8 mouse cellular contexts compared by ENCODE assay signal in genomic region chr15:11995815-11996201, GRCm38 (mm10). TPM values are rescaled to one million over a fixed set of nuclear protein-coding genes. Genes with fewer than 3 reads are reported as not detected.
DNase-seq lines count a peak whose midpoint lies in the region; ATAC-seq and TF ChIP-seq lines count a peak whose summit lies in the region.

No protein-coding gene starts in this region.

- peak overlapping the region; percentile 98 for H3K4me3 ChIP-seq in E14TG2a.4 (replicated peaks; ENCODE audit: low read length)
- H3K4me3 ChIP-seq in forebrain, embryonic 11.5 days (ENCODE audit: low read depth, low read length): peak overlapping the region; percentile 98
- peak overlapping the region; percentile 99 for H3K4me3 ChIP-seq in heart, embryonic 16.5 days (ENCODE audit: low read length)
- H3K4me3 ChIP-seq in liver, embryonic 13.5 days (replicated peaks): peak overlapping the region; percentile 100
- peak overlapping the region; percentile 100 for H3K4me3 ChIP-seq in stomach, embryonic 15.5 days (replicated peaks)

- peak overlapping the region; percentile 82 for H3K9ac ChIP-seq in forebrain, embryonic 11.5 days (ENCODE audit: low read length)
- H3K9ac ChIP-seq in heart, embryonic 16.5 days (ENCODE audit: low read length): peak overlapping the region; percentile 97
- peak overlapping the region; percentile 99 for H3K9ac ChIP-seq in liver, embryonic 13.5 days
- peak overlapping the region; percentile 99 for H3K9ac ChIP-seq in stomach, embryonic 15.5 days

- TF ChIP-seq CTCF in E14TG2a.4 (conservative IDR thresholded peaks at IDR 0.05; ENCODE audit: low read length): no peak

- 1% methylated on average over 33 of the region's 33 CpGs for WGBS in forebrain, embryonic 11.5 days
- WGBS in heart, embryonic 16.5 days: under 1% methylated on average over 25 of the region's 33 CpGs
- WGBS in liver, embryonic 13.5 days (ENCODE audit: insufficient replicate concordance): under 1% methylated on average over 33 of the region's 33 CpGs
- WGBS in stomach, embryonic 15.5 days: under 1% methylated on average over 33 of the region's 33 CpGs

- no peaks in the 10 kb centered on the region for H3K9me3 ChIP-seq in E14TG2a.4 (ENCODE audit: low read length)
- H3K9me3 ChIP-seq in forebrain, embryonic 11.5 days (ENCODE audit: control insufficient read depth, low read length): no peaks in the 10 kb centered on the region
- H3K9me3 ChIP-seq in heart, embryonic 16.5 days (replicated peaks; ENCODE audit: control insufficient read depth, low read length): no peaks in the 10 kb centered on the region
- H3K9me3 ChIP-seq in liver, embryonic 13.5 days (replicated peaks): no peaks in the 10 kb centered on the region
- H3K9me3 ChIP-seq in stomach, embryonic 15.5 days: no peaks in the 10 kb centered on the region

- DNase-seq in c-Kit-positive CD71-positive TER-119-negative erythroid progenitor cells, embryonic 14.5 days (ENCODE audit: low read depth): peak; percentile 85
- DNase-seq in forebrain, embryonic 11.5 days (ENCODE audit: low spot score): peak; percentile 96
- DNase-seq in kidney, postnatal 25 days: peak; percentile 93 to 96
- DNase-seq in liver, embryonic 13.5 days: peak; percentile 89
- peak; percentile 94 for DNase-seq in neural tube, embryonic 10.5 days (ENCODE audit: extremely low spot score, low spot score)

- 0 out of 2 replicates have a peak overlapping the region, but pooled peaks have one; percentile 57 for H3K27ac ChIP-seq in forebrain, embryonic 11.5 days (ENCODE audit: low read depth, low read length)
- H3K27ac ChIP-seq in heart, embryonic 16.5 days (ENCODE audit: low read length): peak overlapping the region; percentile 91
- peak overlapping the region; percentile 82 for H3K27ac ChIP-seq in liver, embryonic 13.5 days
- H3K27ac ChIP-seq in stomach, embryonic 15.5 days: peak overlapping the region; percentile 90

- ATAC-seq in forebrain, embryonic 11.5 days (replicated peaks; ENCODE audit: low FRiP score): peak; percentile 99
- ATAC-seq in heart, embryonic 16.5 days (replicated peaks; ENCODE audit: extremely low read depth, insufficient read depth, low FRiP score): peak; percentile 99
- ATAC-seq in liver, embryonic 13.5 days (ENCODE audit: low read depth): peak; percentile 98
- ATAC-seq in stomach, embryonic 15.5 days (ENCODE audit: insufficient read depth, low FRiP score, low read depth): peak; percentile 99

- H3K4me1 ChIP-seq in E14TG2a.4 (replicated peaks; ENCODE audit: low read depth, low read length): peaks cover 50% of the 10 kb centered on the region
- H3K4me1 ChIP-seq in forebrain, embryonic 11.5 days (replicated peaks; ENCODE audit: control insufficient read depth, insufficient read depth, low read length): peaks cover 2% of the 10 kb centered on the region; the same call in 1 of the 2 replicates
- peaks cover 13% of the 10 kb centered on the region for H3K4me1 ChIP-seq in heart, embryonic 16.5 days (ENCODE audit: control insufficient read depth, insufficient read depth, low read length)
- H3K4me1 ChIP-seq in liver, embryonic 13.5 days (replicated peaks): peaks cover 28% of the 10 kb centered on the region
- peaks cover 3% of the 10 kb centered on the region; the same call in 1 of the 2 replicates for H3K4me1 ChIP-seq in stomach, embryonic 15.5 days

- H3K4me2 ChIP-seq in forebrain, embryonic 11.5 days (ENCODE audit: low read depth, low read length, severe bottlenecking): peak overlapping the region; percentile 59
- peak overlapping the region; percentile 90 for H3K4me2 ChIP-seq in heart, embryonic 16.5 days (ENCODE audit: low read depth, low read length)
- H3K4me2 ChIP-seq in liver, embryonic 13.5 days: peak overlapping the region; percentile 93
- peak overlapping the region; percentile 70 for H3K4me2 ChIP-seq in stomach, embryonic 15.5 days

- H3K27me3 ChIP-seq in E14TG2a.4 (ENCODE audit: insufficient read depth, low read length): no peaks in the 10 kb centered on the region
- H3K27me3 ChIP-seq in forebrain, embryonic 11.5 days (ENCODE audit: control insufficient read depth, insufficient read depth, low read length): no peaks in the 10 kb centered on the region
- H3K27me3 ChIP-seq in heart, embryonic 16.5 days (ENCODE audit: control insufficient read depth, insufficient read depth, low read length): no peaks in the 10 kb centered on the region
- H3K27me3 ChIP-seq in liver, embryonic 13.5 days: no peaks in the 10 kb centered on the region
- H3K27me3 ChIP-seq in stomach, embryonic 15.5 days (replicated peaks): no peaks in the 10 kb centered on the region

- H3K36me3 ChIP-seq in E14TG2a.4 (ENCODE audit: insufficient read depth, low read length): peaks cover 37% of the 10 kb centered on the region
- H3K36me3 ChIP-seq in forebrain, embryonic 11.5 days (ENCODE audit: control insufficient read depth, insufficient read depth, low read length): no peaks in the 10 kb centered on the region
- H3K36me3 ChIP-seq in heart, embryonic 16.5 days (ENCODE audit: control insufficient read depth, insufficient read depth): peaks cover 8% of the 10 kb centered on the region
- peaks cover 15% of the 10 kb centered on the region for H3K36me3 ChIP-seq in liver, embryonic 13.5 days
- 0 out of 2 replicates have a peak, but pooled peaks cover under 1% of the 10 kb centered on the region for H3K36me3 ChIP-seq in stomach, embryonic 15.5 days

RNA-seq across cellular contexts. Expression of gene Sub1, which starts 1.0 kb away (rescaled TPM):
- polyA plus RNA-seq in forebrain, embryonic 11.5 days (2014; fragmentation: Nextera tagmentation; extraction: Ambion mirVana): 627 and 726 TPM in 2 replicates
- 403 and 491 TPM in 2 replicates for polyA plus RNA-seq in heart, embryonic 16.5 days (2015; fragmentation: Nextera tagmentation; extraction: Ambion mirVana)
- polyA plus RNA-seq in liver, embryonic 13.5 days (2015; fragmentation: Nextera tagmentation; extraction: Ambion mirVana): 383 and 465 TPM in 2 replicates
- 645 and 665 TPM in 2 replicates for polyA plus RNA-seq in stomach, embryonic 15.5 days (2015; fragmentation: Nextera tagmentation; extraction: Ambion mirVana)

Comparison
In these comparisons a context has a peak if more than half of its experiments do, and no peak if none do; other contexts are left out.
1. Peak in every context shown above with its lines: DNase-seq, ATAC-seq, H3K4me3 ChIP-seq and H3K27ac ChIP-seq.